Mouse (Mus musculus) kidney, embryonic 16.5 days (tissue): ENCODE measurements at regions not wholly inside any gene's neighbourhood (a gene's known extent, or its start where the extent isn't known, plus 50 kb on each side); places are given as distances from the start of the nearest gene placed in this dataset.

Source experiments
- ATAC-seq: fragments of 200-750 bp; cut with Nextera tagmentation; 2 replicates; pipeline ENCODE4 v1.8.0; 2017; ENCODE audit warnings: moderate TSS enrichment; ENCODE audit not compliant: low FRiP score, low TSS enrichment
- H3K27ac ChIP-seq: fragments of 300-500 bp; sonication (generic); 2 replicates; pipeline ENCODE4 v1.5.1; 2014; ENCODE audit warnings: low read length
- H3K27me3 ChIP-seq: fragments of 300-500 bp; sonication (generic); 2 replicates; pipeline ENCODE4 v1.6.1; 2014; ENCODE audit warnings: low read length, control low read depth, mixed read lengths; ENCODE audit not compliant: insufficient read depth
- H3K36me3 ChIP-seq: fragments of 300-500 bp; sonication (generic); 2 replicates; pipeline ENCODE4 v1.6.1; 2014; ENCODE audit warnings: low read length, control low read depth, mixed read lengths; ENCODE audit not compliant: insufficient read depth
- H3K4me1 ChIP-seq: fragments of 300-500 bp; sonication (generic); 2 replicates; pipeline ENCODE4 v1.6.1; 2014; ENCODE audit warnings: low read length, control low read depth, mixed read lengths; ENCODE audit not compliant: insufficient read depth
- H3K4me2 ChIP-seq: fragments of 300-500 bp; sonication (generic); replicated peaks from 2 replicates; pipeline ENCODE4 v1.6.1; 2014; ENCODE audit warnings: low read depth, low read length
- H3K4me3 ChIP-seq: fragments of 300-500 bp; sonication (generic); 2 replicates; pipeline ENCODE4 v1.5.1; 2014; ENCODE audit warnings: mild to moderate bottlenecking, low read length
- H3K9ac ChIP-seq: fragments of 300-500 bp; sonication (generic); replicated peaks from 2 replicates; pipeline ENCODE4 v1.6.1; 2014; ENCODE audit warnings: low read length
- H3K9me3 ChIP-seq: fragments of 300-500 bp; sonication (generic); 2 replicates; pipeline ENCODE4 v1.6.1; 2016; ENCODE audit warnings: low read length, control low read depth
- WGBS: fragments of 180-500 bp; shearing (Covaris S2); extraction: QIAGEN DNeasy Blood & Tissue Kit; methylation state at CpG from one replicate; pipeline ENCODE4 v1.1.7; 2014; 5-methylcytosine and 5-hydroxymethylcytosine counted together

DNA sequence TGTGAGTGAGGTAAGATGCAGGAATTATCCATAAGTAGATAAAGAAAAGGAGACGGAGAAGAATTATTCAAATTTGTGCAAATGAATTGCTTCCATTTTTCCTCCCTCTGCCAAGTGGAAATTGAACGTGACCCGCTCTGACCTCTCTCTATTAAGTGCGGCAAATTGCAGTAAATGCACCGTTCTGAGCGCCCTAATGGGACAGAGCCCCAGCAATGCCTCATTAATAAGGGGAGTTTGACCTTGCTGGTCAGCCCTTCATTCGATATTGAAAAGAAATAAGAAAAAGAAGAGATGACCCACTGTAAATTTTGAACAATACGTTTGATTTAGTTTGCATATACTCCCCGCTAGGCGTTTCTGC lies 137.0 kb downstream of the Gpat3 start:
- no peaks in the 10 kb centered on the region for H3K36me3 ChIP-seq
- no peak overlapping the region for H3K27ac ChIP-seq
- no peaks in the 10 kb centered on the region for H3K4me1 ChIP-seq
- H3K9ac ChIP-seq: no peak overlapping the region
- H3K4me3 ChIP-seq: no peak overlapping the region
- no peak overlapping the region for H3K4me2 ChIP-seq
- H3K9me3 ChIP-seq: no peaks in the 10 kb centered on the region
- no peaks in the 10 kb centered on the region for H3K27me3 ChIP-seq
- 59% methylated on average over 10 of the region's 10 CpGs for WGBS
- no peak for ATAC-seq

DNA sequence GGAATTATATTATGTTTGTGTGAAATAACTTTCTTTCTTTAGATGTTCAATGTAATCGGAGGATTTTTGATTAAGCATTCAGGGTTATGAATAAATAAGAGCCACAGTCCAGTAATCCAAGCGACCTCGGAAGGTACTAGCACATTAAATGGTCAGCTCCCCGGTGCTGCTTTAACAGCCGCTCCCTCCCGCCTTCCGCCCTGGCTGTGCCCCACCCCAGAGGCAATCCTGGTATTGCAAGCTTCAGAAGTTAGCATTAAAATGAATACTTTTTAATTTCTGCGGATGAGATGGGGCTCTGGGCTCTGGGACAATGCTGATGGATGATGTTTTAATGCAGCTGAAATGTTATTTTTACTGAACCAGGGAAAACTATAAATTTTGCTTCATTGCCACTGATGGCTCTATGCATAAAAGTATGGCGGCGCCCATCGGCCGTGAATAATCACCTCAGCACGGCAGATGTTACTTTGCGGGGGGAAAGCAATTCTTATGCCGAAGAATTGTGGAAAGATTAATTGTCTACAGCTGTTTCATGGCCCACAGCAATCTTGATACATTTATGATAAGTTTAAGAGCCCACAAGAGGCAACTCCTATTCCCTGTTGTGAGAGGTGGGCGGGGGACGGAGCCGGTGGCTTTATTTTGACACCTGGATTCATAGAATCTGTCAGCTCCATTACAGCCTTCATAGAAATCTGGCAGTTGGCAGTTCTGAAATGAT lies 136.5 kb downstream of the Gpat3 start:
- Histone ChIP-seq H3K4me3 (no peak overlapping the region), H3K9ac (no peak overlapping the region), H3K4me1 (0 out of 2 replicates have a peak, but pooled peaks cover 2% of the 10 kb centered on the region), H3K36me3 (no peaks in the 10 kb centered on the region), H3K27me3 (no peaks in the 10 kb centered on the region), H3K4me2 (no peak overlapping the region), H3K27ac (no peak overlapping the region), H3K9me3 (no peaks in the 10 kb centered on the region)
- no peak for ATAC-seq
- WGBS: 55% methylated on average over 18 of the region's 18 CpGs

- Histone ChIP-seq H3K9me3 (0 out of 2 replicates have a peak, but pooled peaks cover 5% of the 10 kb centered on the region), H3K4me1 (0 out of 2 replicates have a peak, but pooled peaks cover 2% of the 10 kb centered on the region), H3K27me3 (no peaks in the 10 kb centered on the region), H3K36me3 (no peaks in the 10 kb centered on the region), H3K4me2 (no peak overlapping the region), H3K9ac (no peak overlapping the region), H3K27ac (no peak overlapping the region), H3K4me3 (no peak overlapping the region)
- WGBS: 46% methylated on average over 2 of the region's 2 CpGs
- no peak for ATAC-seq
These were observed 131.2 kb downstream of the Gpat3 start for GRCm38 (mm10) chr5:100976736-100977135.

- peak; percentile 75; the same call in 1 of the 2 replicates for ATAC-seq
- Histone ChIP-seq H3K4me2 (peak overlapping the region; percentile 33), H3K27ac (no peak overlapping the region), H3K4me1 (peaks cover 11% of the 10 kb centered on the region), H3K9ac (no peak overlapping the region), H3K9me3 (no peaks in the 10 kb centered on the region), H3K4me3 (no peak overlapping the region; the same call in 1 of the 2 replicates), H3K27me3 (peaks cover 20% of the 10 kb centered on the region), H3K36me3 (no peaks in the 10 kb centered on the region)
- 16% methylated on average over 15 of the region's 15 CpGs for WGBS
These were observed 105.7 kb downstream of the Gpat3 start for GRCm38 (mm10) chr5:100951210-100951609.
